Mouse (Mus musculus): ENCODE measurements at regions not wholly inside any gene's neighbourhood (a gene's known extent, or its start where the extent isn't known, plus 50 kb on each side); places are given as distances from the start of the nearest gene placed in this dataset.
A peak's percentile ranks its signal among the peaks of the same experiment; 100 is the strongest.

DNA sequence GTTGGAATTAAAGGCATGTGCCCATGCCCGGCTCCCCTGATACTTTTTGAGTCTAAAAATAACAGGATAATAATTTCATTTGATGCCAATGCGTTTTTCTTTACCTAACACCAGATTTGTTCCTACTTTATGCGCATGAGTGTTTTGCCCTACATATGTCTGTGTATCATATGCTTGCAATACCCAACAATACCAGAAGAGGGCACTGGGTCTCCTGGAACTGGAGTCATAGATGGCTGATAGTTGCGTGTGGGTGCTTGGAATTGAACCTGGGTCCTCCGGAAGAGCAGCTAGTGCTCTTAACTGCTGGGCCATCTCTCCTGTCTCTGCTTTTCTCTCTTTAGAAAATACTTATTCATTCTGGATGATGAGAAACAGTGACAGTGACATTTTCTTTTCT, 67.3 kb upstream of the Rgs6 start:
- no peak; the same call in 1 of the 2 replicates for ATAC-seq (ENCODE audit: extremely low read depth, insufficient number of reproducible peaks, low FRiP score, poor library complexity, severe bottlenecking)
- Histone ChIP-seq H3K4me3 (ENCODE audit: low read depth, low read length) (no peak overlapping the region), H3K9me3 (replicated peaks) (no peaks in the 10 kb centered on the region), H3K4me1 (ENCODE audit: insufficient read depth, low read depth, low read length) (0 out of 2 replicates have a peak, but pooled peaks cover 3% of the 10 kb centered on the region), H3K27me3 (ENCODE audit: insufficient read depth, low read length) (peaks cover 20% of the 10 kb centered on the region), H3K36me3 (replicated peaks) (no peaks in the 10 kb centered on the region)
- no peak for DNase-seq (ENCODE audit: low spot score)
- no peak for TF ChIP-seq GATA1 (IDR thresholded peaks at IDR 0.05; ENCODE audit: borderline replicate concordance, low read length)
- TF ChIP-seq CTCF (IDR thresholded peaks at IDR 0.05; ENCODE audit: low read depth, low read length): peak; percentile 43

GRCm38 (mm10) chr12:82524987-82525386, 63.1 kb upstream of the Rgs6 start:
- H3K9me3 ChIP-seq (replicated peaks): no peaks in the 10 kb centered on the region
- no peaks in the 10 kb centered on the region for H3K36me3 ChIP-seq (replicated peaks)
- H3K4me3 ChIP-seq (ENCODE audit: low read depth, low read length): no peak overlapping the region
- TF ChIP-seq TAL1 (conservative IDR thresholded peaks at IDR 0.05; ENCODE audit: low read depth, low read length) (no peak), GATA2 (IDR thresholded peaks at IDR 0.05; ENCODE audit: borderline replicate concordance, low read depth, low read length) (no peak), POLR2AphosphoS5 (IDR thresholded peaks at IDR 0.05; ENCODE audit: insufficient replicate concordance, low read depth, low read length) (no peak), GATA1 (IDR thresholded peaks at IDR 0.05; ENCODE audit: borderline replicate concordance, low read length) (no peak), CTCF (IDR thresholded peaks at IDR 0.05; ENCODE audit: low read depth, low read length) (no peak)
- H3K27me3 ChIP-seq (ENCODE audit: insufficient read depth, low read length): peaks cover 25% of the 10 kb centered on the region
- ATAC-seq (ENCODE audit: extremely low read depth, insufficient number of reproducible peaks, low FRiP score, poor library complexity, severe bottlenecking): no peak
- H3K4me1 ChIP-seq (ENCODE audit: insufficient read depth, low read depth, low read length): 0 out of 2 replicates have a peak, but pooled peaks cover 3% of the 10 kb centered on the region
- no peak for DNase-seq (ENCODE audit: low spot score)

Measured in G1E (cell line).